Mouse (Mus musculus) forebrain, embryonic 16.5 days (tissue): ENCODE measurements around the gene Mex3d. TPM values are rescaled to one million over a fixed set of nuclear protein-coding genes. Genes with fewer than 3 reads are reported as not detected.
A peak's percentile ranks its signal among the peaks of the same experiment; 100 is the strongest.

ENCODE experiments used
- ATAC-seq: fragments of 200-750 bp; cut with Nextera tagmentation; 2 replicates; pipeline ENCODE4 v1.8.0; 2017; ENCODE audit warnings: mild to moderate bottlenecking, moderate library complexity
- H3K27ac ChIP-seq: fragments of 300-500 bp; sonication (generic); 2 replicates; pipeline ENCODE4 v1.5.1; 2014; ENCODE audit warnings: low read length, control low read depth
- H3K27me3 ChIP-seq: fragments of 300-500 bp; sonication (generic); replicated peaks from 2 replicates; pipeline ENCODE4 v1.6.1; 2014; ENCODE audit warnings: low read length; ENCODE audit not compliant: control insufficient read depth, insufficient read depth
- H3K36me3 ChIP-seq: fragments of 300-500 bp; sonication (generic); 2 replicates; pipeline ENCODE4 v1.6.1; 2014; ENCODE audit not compliant: control insufficient read depth, insufficient read depth
- H3K4me1 ChIP-seq: fragments of 300-500 bp; sonication (generic); replicated peaks from 2 replicates; pipeline ENCODE4 v1.6.1; 2014; ENCODE audit warnings: low read length; ENCODE audit not compliant: control insufficient read depth, insufficient read depth
- H3K4me2 ChIP-seq: fragments of 300-500 bp; sonication (generic); 2 replicates; pipeline ENCODE4 v1.6.1; 2014; ENCODE audit warnings: mild to moderate bottlenecking, low read length, control low read depth
- H3K4me3 ChIP-seq: fragments of 300-500 bp; sonication (generic); replicated peaks from 2 replicates; pipeline ENCODE4 v1.5.1; 2014; ENCODE audit warnings: mild to moderate bottlenecking, low read length, control low read depth
- H3K9ac ChIP-seq: fragments of 300-500 bp; sonication (generic); replicated peaks from 2 replicates; pipeline ENCODE4 v1.6.1; 2014; ENCODE audit warnings: low read depth, low read length, control low read depth
- H3K9me3 ChIP-seq: fragments of 300-500 bp; sonication (generic); 2 replicates; pipeline ENCODE4 v1.6.1; 2016; ENCODE audit warnings: low read length; ENCODE audit not compliant: control insufficient read depth
- WGBS: fragments of 180-500 bp; shearing (Covaris S2); extraction: QIAGEN DNeasy Blood & Tissue Kit; methylation state at CpG from one replicate; pipeline ENCODE4 v1.1.7; 2014; 5-methylcytosine and 5-hydroxymethylcytosine counted together
- polyA plus RNA-seq: library from polyadenylated mRNA; unstranded; fragments of >200 nt; fragmentation: Nextera tagmentation; extraction: Ambion mirVana; gene quantifications from 2 replicates; pipeline ENCODE4 v1.2.1, GENCODE M21; 2015

Mex3d gene
- polyA plus RNA-seq, 1 experiment from 2014 or later: 16.3 TPM

DNA sequence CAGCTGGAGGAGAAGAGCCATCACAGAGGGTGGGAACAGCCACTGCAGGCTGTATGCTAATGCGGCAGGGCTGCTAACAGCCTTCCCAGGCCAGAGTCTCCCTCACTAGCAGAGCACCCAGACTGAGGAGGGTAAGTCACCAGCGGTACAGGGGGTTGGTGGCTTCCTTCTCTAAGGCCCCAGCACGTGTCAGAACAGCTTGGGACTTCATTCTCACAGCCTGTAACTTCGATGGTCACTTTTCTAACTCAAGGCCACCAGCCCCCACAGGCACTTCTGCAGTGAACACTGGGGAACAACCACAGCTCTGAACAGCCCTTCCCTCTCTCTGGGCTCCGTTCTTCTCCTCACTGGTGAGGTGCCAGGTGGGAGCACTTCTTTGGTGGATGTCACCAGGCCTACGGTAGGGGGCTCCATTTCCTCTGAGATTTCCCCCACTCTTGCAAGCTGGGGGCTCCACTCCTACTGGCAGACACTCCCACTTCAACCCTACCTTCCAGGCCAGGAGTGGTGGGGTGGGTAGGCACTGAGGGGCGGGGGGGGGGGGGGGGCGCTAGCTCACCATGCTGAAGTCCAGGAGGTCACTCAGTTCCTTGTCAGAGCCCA lies 43.0 kb upstream of the Mex3d start:
- Histone ChIP-seq H3K4me3 (no peak overlapping the region), H3K4me2 (no peak overlapping the region), H3K27me3 (no peaks in the 10 kb centered on the region), H3K36me3 (peaks cover 24% of the 10 kb centered on the region), H3K9me3 (no peaks in the 10 kb centered on the region), H3K9ac (no peak overlapping the region), H3K4me1 (peaks cover 26% of the 10 kb centered on the region), H3K27ac (no peak overlapping the region)
- ATAC-seq: no peak
- WGBS: 83% methylated on average over 7 of the region's 8 CpGs

DNA sequence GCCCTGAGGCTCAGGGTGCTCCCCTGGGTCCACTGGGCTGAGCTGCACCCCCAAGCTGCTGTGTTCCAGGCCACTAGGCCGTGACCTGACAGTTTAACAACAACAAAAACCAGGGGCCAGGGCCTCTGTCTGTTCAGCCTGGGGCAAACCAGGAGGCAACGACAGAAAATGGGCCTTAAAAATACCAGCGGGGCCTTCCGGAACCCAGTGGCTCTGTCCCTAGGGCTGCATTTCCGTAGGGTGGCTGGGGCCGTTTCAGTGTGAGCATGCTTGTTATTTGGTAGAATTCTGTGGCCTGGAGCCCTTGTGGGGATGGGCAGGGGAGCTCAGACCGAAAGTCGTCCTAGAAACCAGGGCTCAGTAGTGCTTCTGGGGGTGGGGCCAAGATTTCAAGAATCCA lies 42.3 kb upstream of the Mex3d start:
- ATAC-seq: no peak
- no peaks in the 10 kb centered on the region for H3K27me3 ChIP-seq
- peaks cover 31% of the 10 kb centered on the region for H3K36me3 ChIP-seq
- H3K4me2 ChIP-seq: no peak overlapping the region
- 87% methylated on average over 8 of the region's 8 CpGs for WGBS
- no peak overlapping the region for H3K27ac ChIP-seq
- peaks cover 4% of the 10 kb centered on the region; the same call in 1 of the 2 replicates for H3K9me3 ChIP-seq
- H3K9ac ChIP-seq: no peak overlapping the region
- H3K4me3 ChIP-seq: no peak overlapping the region
- H3K4me1 ChIP-seq: peaks cover 26% of the 10 kb centered on the region

DNA sequence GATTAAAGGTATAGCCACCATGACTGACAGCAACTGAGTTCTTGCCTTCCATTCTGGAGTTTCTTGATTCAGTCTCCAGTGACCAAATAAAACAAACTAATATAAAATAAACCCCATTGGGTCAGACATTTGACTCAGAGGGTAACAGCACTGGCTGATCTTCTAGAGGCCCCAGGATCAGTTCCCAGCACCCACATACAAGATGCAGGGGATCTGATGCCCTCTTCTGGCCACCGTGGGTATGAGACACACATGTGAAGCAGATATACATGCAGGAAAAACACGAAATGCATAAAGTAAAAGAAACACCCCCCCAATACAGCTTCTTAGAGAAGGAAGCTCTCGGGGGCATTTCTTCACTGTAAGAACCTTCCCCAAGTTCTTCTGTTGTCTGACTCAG lies 37.6 kb upstream of the Mex3d start:
- Histone ChIP-seq H3K4me3 (no peak overlapping the region), H3K27ac (no peak overlapping the region)
- no peak for ATAC-seq

DNA sequence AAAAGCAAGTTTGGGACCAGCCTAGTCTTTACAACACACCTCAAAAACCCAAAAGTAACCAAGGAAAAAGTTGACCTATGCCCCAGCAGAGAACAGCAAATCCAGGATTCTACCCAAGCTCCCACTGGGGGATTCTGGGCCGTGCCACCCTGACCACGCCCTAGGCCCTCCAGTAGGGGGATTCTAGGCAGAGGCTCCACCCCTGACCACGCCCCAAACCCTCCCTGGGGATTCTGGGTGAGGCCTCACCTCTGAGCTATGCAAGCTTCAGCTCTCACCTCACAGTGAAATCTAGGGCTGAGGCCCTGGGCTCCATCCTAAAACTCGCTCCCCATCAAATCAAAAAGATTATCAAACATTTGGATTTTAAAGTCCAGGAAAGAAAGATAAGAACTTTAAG lies 36.1 kb upstream of the Mex3d start:
- Histone ChIP-seq H3K27ac (no peak overlapping the region), H3K4me1 (peaks cover 29% of the 10 kb centered on the region), H3K4me2 (no peak overlapping the region), H3K9ac (no peak overlapping the region), H3K9me3 (peaks cover 4% of the 10 kb centered on the region; the same call in 1 of the 2 replicates), H3K36me3 (peaks cover 47% of the 10 kb centered on the region), H3K4me3 (no peak overlapping the region), H3K27me3 (no peaks in the 10 kb centered on the region)
- 50% methylated on average over 4 of the region's 4 CpGs for WGBS
- ATAC-seq: no peak

More for the DNA sequence above, 37.6 kb upstream of the Mex3d start:
- no peak overlapping the region for H3K4me2 ChIP-seq
- no peaks in the 10 kb centered on the region for H3K27me3 ChIP-seq
- WGBS: 95% methylated on average over 3 of the region's 3 CpGs
- H3K36me3 ChIP-seq: peaks cover 41% of the 10 kb centered on the region
- H3K9ac ChIP-seq: no peak overlapping the region
- peaks cover 17% of the 10 kb centered on the region for H3K4me1 ChIP-seq
- H3K9me3 ChIP-seq: peaks cover 4% of the 10 kb centered on the region; the same call in 1 of the 2 replicates

DNA sequence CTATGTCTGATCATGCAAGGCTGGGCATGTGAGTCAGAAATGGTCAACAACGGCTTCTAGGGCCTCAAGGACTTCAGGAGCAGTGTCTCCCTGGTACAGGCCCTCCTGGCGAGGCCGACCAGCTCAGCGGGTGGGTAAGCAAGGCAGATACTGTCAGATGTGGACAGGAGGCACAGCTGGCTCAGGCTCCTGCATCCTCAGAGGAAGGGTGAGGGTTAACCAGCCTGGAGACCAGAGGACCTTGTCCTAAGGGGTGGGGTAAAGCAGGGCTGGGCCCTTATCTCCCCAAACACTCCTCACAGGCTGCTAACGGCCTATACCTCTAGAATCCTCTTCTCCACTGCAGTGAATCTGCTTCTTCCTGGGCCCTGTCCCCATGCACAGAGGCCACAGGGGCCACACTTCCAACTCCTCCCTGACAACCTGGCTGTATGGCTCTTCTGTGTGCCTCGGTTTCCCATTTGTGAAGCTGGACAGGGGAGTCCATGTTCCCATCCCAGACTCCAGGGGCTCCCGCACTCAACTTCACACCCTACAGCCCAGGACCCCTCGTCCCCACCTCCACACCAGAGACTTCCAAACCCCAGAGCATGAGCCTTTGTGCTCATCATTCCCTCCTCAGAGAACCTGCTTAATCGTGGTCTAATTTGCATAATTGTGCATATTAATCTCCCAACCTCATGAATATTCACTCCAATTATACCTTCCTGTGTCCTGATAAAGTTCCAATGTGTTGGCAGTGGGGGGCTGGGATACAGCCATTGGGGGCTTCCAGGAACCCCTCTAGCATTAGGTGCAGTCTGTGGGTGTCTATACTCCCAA lies 34.4 kb upstream of the Mex3d start:
- Histone ChIP-seq H3K4me3 (no peak overlapping the region), H3K4me2 (peak overlapping the region; percentile 3; the same call in 1 of the 2 replicates), H3K36me3 (peaks cover 49% of the 10 kb centered on the region), H3K4me1 (peaks cover 33% of the 10 kb centered on the region), H3K27ac (peak overlapping the region; percentile 67), H3K9me3 (peaks cover 4% of the 10 kb centered on the region; the same call in 1 of the 2 replicates), H3K9ac (no peak overlapping the region), H3K27me3 (no peaks in the 10 kb centered on the region)
- WGBS: 65% methylated on average over 9 of the region's 9 CpGs
- peak; percentile 45 for ATAC-seq

DNA sequence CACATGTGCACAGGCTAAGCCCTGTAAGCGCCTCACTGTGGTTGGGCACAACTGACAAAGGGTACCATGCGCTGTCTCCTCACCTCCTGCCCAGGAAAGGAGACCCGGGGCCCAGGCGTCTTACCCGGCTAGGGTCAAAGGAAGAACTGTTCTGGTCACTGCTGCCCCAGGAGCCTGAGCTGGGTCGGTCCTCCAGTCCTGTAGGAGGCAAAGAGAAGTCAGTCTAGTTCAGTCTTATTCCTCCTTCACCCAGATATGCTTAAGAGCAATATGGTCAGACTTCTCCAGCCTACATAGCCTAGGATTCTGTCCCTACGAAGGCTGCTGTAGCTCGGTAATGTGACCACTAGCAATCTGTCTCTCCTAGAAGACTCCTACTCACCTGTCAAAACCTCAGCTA lies 33.7 kb upstream of the Mex3d start:
- Histone ChIP-seq H3K4me1 (peaks cover 33% of the 10 kb centered on the region), H3K4me2 (no peak overlapping the region), H3K27me3 (no peaks in the 10 kb centered on the region), H3K9me3 (peaks cover 4% of the 10 kb centered on the region; the same call in 1 of the 2 replicates), H3K27ac (no peak overlapping the region; the same call in 1 of the 2 replicates), H3K9ac (no peak overlapping the region), H3K4me3 (no peak overlapping the region), H3K36me3 (peaks cover 45% of the 10 kb centered on the region)
- WGBS: 97% methylated on average over 8 of the region's 8 CpGs
- ATAC-seq: no peak

DNA sequence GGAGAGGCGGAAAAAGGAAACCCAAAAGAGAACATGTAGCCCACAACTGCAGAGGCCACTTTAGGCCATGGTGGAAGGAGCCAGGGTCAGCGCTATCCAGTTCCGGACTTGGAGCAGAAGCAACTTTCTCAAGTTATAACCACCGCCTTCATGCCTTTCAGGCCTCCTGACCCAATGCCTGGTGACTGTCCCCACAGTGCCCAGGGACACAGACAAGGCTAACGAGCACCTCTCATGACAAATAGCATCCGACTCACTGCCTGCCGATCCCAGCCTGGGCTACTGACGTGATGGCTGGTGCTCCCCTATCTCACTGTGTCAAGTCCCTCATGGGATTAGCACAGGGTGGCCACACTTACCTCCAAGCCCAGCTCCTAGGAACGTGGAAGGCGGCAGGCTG lies 33.3 kb upstream of the Mex3d start:
- H3K4me3 ChIP-seq: no peak overlapping the region
- H3K36me3 ChIP-seq: peaks cover 45% of the 10 kb centered on the region
- no peak overlapping the region for H3K27ac ChIP-seq
- peaks cover 33% of the 10 kb centered on the region for H3K4me1 ChIP-seq
- peaks cover 4% of the 10 kb centered on the region; the same call in 1 of the 2 replicates for H3K9me3 ChIP-seq
- no peaks in the 10 kb centered on the region for H3K27me3 ChIP-seq
- no peak overlapping the region for H3K9ac ChIP-seq
- WGBS: 89% methylated on average over 10 of the region's 10 CpGs
- H3K4me2 ChIP-seq: no peak overlapping the region
- ATAC-seq: no peak

DNA sequence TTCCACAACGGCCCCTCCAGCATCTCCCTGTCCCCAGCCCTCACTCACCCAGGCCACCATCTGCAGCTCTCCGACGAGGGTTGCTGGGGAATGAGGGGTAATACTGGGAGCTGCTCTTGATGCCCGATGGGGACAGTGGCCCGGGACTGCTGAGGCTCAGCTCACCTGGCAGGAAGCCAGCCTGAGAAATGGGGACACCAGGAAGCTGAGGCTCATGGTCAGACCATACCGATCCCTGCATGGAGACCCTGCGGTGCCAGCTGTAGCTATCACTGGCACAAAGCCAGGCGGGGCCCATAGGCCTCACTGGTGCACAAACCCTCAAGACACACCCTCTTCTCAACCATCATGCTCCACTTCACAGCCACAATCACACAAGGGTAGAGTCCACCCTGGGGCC lies 32.0 kb upstream of the Mex3d start:
- no peak for ATAC-seq
- H3K27me3 ChIP-seq: no peaks in the 10 kb centered on the region
- no peak overlapping the region for H3K4me2 ChIP-seq
- WGBS: 49% methylated on average over 8 of the region's 8 CpGs
- peaks cover 48% of the 10 kb centered on the region for H3K36me3 ChIP-seq
- H3K9me3 ChIP-seq: no peaks in the 10 kb centered on the region
- no peak overlapping the region for H3K4me3 ChIP-seq
- no peak overlapping the region for H3K27ac ChIP-seq
- H3K4me1 ChIP-seq: peaks cover 33% of the 10 kb centered on the region
- H3K9ac ChIP-seq: no peak overlapping the region

DNA sequence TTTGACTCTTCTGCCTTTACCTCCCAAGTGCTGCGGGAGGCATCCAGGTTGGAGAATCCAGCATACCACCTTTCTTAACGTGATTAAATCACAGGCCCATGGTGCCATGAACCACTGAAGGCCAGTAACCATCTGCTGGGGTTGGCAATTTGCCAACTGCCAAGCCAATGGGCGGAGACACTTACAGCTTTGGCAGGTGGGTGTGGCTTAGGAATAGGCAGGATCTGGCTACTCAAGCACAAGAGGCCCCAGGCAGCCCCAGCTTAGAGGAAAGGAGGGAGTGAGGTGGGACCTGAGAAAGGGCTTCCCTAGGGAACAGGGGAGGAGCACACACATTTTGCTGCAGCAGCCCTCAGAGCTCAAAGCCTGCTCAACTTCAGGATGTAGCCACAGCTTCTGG lies 30.9 kb upstream of the Mex3d start:
- no peaks in the 10 kb centered on the region for H3K9me3 ChIP-seq
- H3K4me3 ChIP-seq: no peak overlapping the region
- no peak overlapping the region for H3K9ac ChIP-seq
- H3K4me2 ChIP-seq: no peak overlapping the region
- H3K27ac ChIP-seq: no peak overlapping the region; the same call in 1 of the 2 replicates
- H3K4me1 ChIP-seq: peaks cover 34% of the 10 kb centered on the region
- WGBS: 32% methylated on average over 3 of the region's 3 CpGs
- ATAC-seq: peak; percentile 52
- peaks cover 50% of the 10 kb centered on the region for H3K36me3 ChIP-seq
- H3K27me3 ChIP-seq: no peaks in the 10 kb centered on the region
